ENCODE assay signal across 19 mouse cellular contexts in genomic region chr19:42196378-42196777, GRCm38 (mm10). TPM values are rescaled to one million over a fixed set of nuclear protein-coding genes. Genes with fewer than 3 reads are reported as not detected.
DNase-seq lines count a peak whose midpoint lies in the region; ATAC-seq lines count a peak whose summit lies in the region.
"Had no signal": no experiment of that assay in that cellular context is flagged by ENCODE, and none has a peak within 500 bp of the region (broad histone marks: within the 10 kb centered on the region; RNA-seq: fewer than 3 reads in every experiment).

No protein-coding gene starts in this region.

- H3K4me3 ChIP-seq in neural tube, embryonic 15.5 days (replicated peaks) = no peak overlapping the region
- no peak overlapping the region for H3K4me3 ChIP-seq in midbrain, embryonic 15.5 days
- H3K4me3 ChIP-seq: forebrain, embryonic 13.5 days; heart, embryonic 13.5 days; myocyte had no signal

- H3K27ac ChIP-seq in neural tube, embryonic 15.5 days (replicated peaks) = peak overlapping the region; percentile 30; the same call in 1 of the 2 replicates
- no peak overlapping the region for H3K27ac ChIP-seq in midbrain, embryonic 15.5 days
- H3K27ac ChIP-seq: forebrain, embryonic 13.5 days; heart, embryonic 13.5 days; hindbrain, embryonic 14.5 days; kidney, postnatal 0 days; liver, embryonic 14.5 days had no signal

- no peak overlapping the region for H3K4me2 ChIP-seq in neural tube, embryonic 15.5 days
- no peak overlapping the region for H3K4me2 ChIP-seq in midbrain, embryonic 15.5 days
- H3K4me2 ChIP-seq: forebrain, embryonic 13.5 days; heart, embryonic 13.5 days; hindbrain, embryonic 14.5 days had no signal

- no peak overlapping the region for H3K9ac ChIP-seq in neural tube, embryonic 15.5 days (replicated peaks)
- no peak overlapping the region for H3K9ac ChIP-seq in midbrain, embryonic 15.5 days
- H3K9ac ChIP-seq: forebrain, embryonic 13.5 days; heart, embryonic 13.5 days; hindbrain, embryonic 14.5 days; liver, embryonic 14.5 days had no signal

- ATAC-seq in neural tube, embryonic 15.5 days (ENCODE audit: low FRiP score) = no peak
- ATAC-seq in midbrain, embryonic 15.5 days (replicated peaks) = no peak
- ATAC-seq: forebrain, embryonic 13.5 days had no signal

- no peak for DNase-seq in neural tube, embryonic 10.5 days (ENCODE audit: extremely low spot score, low spot score)
- DNase-seq in kidney, adult 18-20 months = peak; percentile 11
- DNase-seq in kidney, postnatal 36 days = peak; percentile 8 to 43
- no peak for DNase-seq in heart, postnatal 36 days
- no peak for DNase-seq in gastrocnemius, adult 8-10 months (ENCODE audit: low spot score in 2 of 2)
- DNase-seq: gastrocnemius, postnatal 10 days; layer of hippocampus, postnatal 36 days; left cerebral cortex, postnatal 4 days; right cerebral cortex, postnatal 14 days; thymus, adult 2 months had no signal

- 76% methylated on average over 4 of the region's 4 CpGs for WGBS in neural tube, embryonic 15.5 days
- WGBS in midbrain, embryonic 15.5 days = 75% methylated on average over 4 of the region's 4 CpGs

- intact Hi-C loops in heart, postnatal 36 days (cut with DNase I) = no loop called here

- peaks cover 29% of the 10 kb centered on the region for H3K27me3 ChIP-seq in neural tube, embryonic 15.5 days (replicated peaks)
- peaks cover 29% of the 10 kb centered on the region for H3K27me3 ChIP-seq in midbrain, embryonic 15.5 days (replicated peaks)

- H3K36me3 ChIP-seq in neural tube, embryonic 15.5 days = peaks cover 11% of the 10 kb centered on the region
- H3K36me3 ChIP-seq in midbrain, embryonic 15.5 days (replicated peaks) = peaks cover 3% of the 10 kb centered on the region; the same call in 1 of the 2 replicates

- H3K9me3 ChIP-seq in neural tube, embryonic 15.5 days (replicated peaks) = no peaks in the 10 kb centered on the region
- H3K9me3 ChIP-seq in midbrain, embryonic 15.5 days = no peaks in the 10 kb centered on the region
- H3K9me3 ChIP-seq: forebrain, embryonic 13.5 days; heart, embryonic 13.5 days had no signal

- H3K4me1 ChIP-seq in neural tube, embryonic 15.5 days = peaks cover 5% of the 10 kb centered on the region
- peaks cover 8% of the 10 kb centered on the region for H3K4me1 ChIP-seq in midbrain, embryonic 15.5 days

RNA-seq across cellular contexts. Expression of gene Sfrp5, which starts 5.7 kb away (rescaled TPM):
- 6.8 and 6.9 TPM in 2 replicates for polyA plus RNA-seq in neural tube, embryonic 15.5 days (2015; fragmentation: Nextera tagmentation; extraction: Ambion mirVana)
- polyA plus RNA-seq in midbrain, embryonic 15.5 days (2015; fragmentation: Nextera tagmentation; extraction: Ambion mirVana) = 1.1 and 1.3 TPM in 2 replicates
- total RNA-seq in heart, postnatal 36 days (2021) = 1 to 10 TPM; 5.1 to 5.3 TPM
- 1 to 10 TPM; 1.8 to 7.4 (median 4.8) TPM for total RNA-seq in gastrocnemius, adult 8-10 months (2022)
- total RNA-seq: common myeloid progenitor, adult 5-6 weeks had no signal
- polyA plus RNA-seq: forebrain, embryonic 13.5 days had no signal

RNA-seq across cellular contexts. Expression of gene Zfyve27, which starts 32.6 kb away (rescaled TPM):
- polyA plus RNA-seq in neural tube, embryonic 15.5 days (2015; fragmentation: Nextera tagmentation; extraction: Ambion mirVana) = 58.0 and 62.6 TPM in 2 replicates
- polyA plus RNA-seq in midbrain, embryonic 15.5 days (2015; fragmentation: Nextera tagmentation; extraction: Ambion mirVana) = 70.3 and 74.2 TPM in 2 replicates
- 10 to 100 TPM; 25.6 to 25.8 TPM for total RNA-seq in heart, postnatal 36 days (2021)
- 10 to 100 TPM; 10.4 to 13.2 (median 11.8) TPM for total RNA-seq in gastrocnemius, adult 8-10 months (2022)

RNA-seq across cellular contexts. Expression of gene Marveld1, which starts 49.2 kb away (rescaled TPM):
- 3.6 and 4.0 TPM in 2 replicates for polyA plus RNA-seq in neural tube, embryonic 15.5 days (2015; fragmentation: Nextera tagmentation; extraction: Ambion mirVana)
- polyA plus RNA-seq in midbrain, embryonic 15.5 days (2015; fragmentation: Nextera tagmentation; extraction: Ambion mirVana) = 2.9 and 4.6 TPM in 2 replicates
- total RNA-seq in heart, postnatal 36 days (2021) = 10 to 100 TPM; 22.2 to 24.0 TPM
- 1 to 10 TPM; 4.1 to 5.8 (median 4.5) TPM for total RNA-seq in gastrocnemius, adult 8-10 months (2022)

RNA-seq across cellular contexts. Expression of gene Golga7b, which starts 51.0 kb away (rescaled TPM):
- 68.0 and 77.8 TPM in 2 replicates for polyA plus RNA-seq in neural tube, embryonic 15.5 days (2015; fragmentation: Nextera tagmentation; extraction: Ambion mirVana)
- 62.7 and 65.5 TPM in 2 replicates for polyA plus RNA-seq in midbrain, embryonic 15.5 days (2015; fragmentation: Nextera tagmentation; extraction: Ambion mirVana)
- total RNA-seq in heart, postnatal 36 days (2021) = under 1 TPM; 0.49 to 0.97 TPM
- total RNA-seq in gastrocnemius, adult 8-10 months (2022) = 1 to 10 TPM; 1.6 to 4.2 (median 3.0) TPM
- total RNA-seq: common myeloid progenitor, adult 5-6 weeks had no signal
- polyA plus RNA-seq: kidney, postnatal 0 days; liver, embryonic 14.5 days had no signal

Comparison
In these comparisons a context has a peak if more than half of its experiments do, and no peak if none do; other contexts are left out.
1. DNase-seq: peak in kidney, adult 18-20 months (single experiment) and kidney, postnatal 36 days (2 of 2); none in neural tube, embryonic 10.5 days (single experiment), heart, postnatal 36 days (0 of 2) and gastrocnemius, adult 8-10 months (0 of 2).